Mouse (Mus musculus): Measurements from ENCODE around the gene Xntrpc. TPM values are rescaled to one million over a fixed set of nuclear protein-coding genes. Genes with fewer than 3 reads are reported as not detected.
A peak's percentile ranks its signal among the peaks of the same experiment; 100 is the strongest.
"Not testable (repeated sequence)": the region's sequence is repeated elsewhere in the genome, so short reads cannot be mapped to it uniquely, and the experiment has no call there.

Gene Xntrpc
- polyA plus RNA-seq, 1 experiment from 2014 or later: 0.99 TPM

DNA sequence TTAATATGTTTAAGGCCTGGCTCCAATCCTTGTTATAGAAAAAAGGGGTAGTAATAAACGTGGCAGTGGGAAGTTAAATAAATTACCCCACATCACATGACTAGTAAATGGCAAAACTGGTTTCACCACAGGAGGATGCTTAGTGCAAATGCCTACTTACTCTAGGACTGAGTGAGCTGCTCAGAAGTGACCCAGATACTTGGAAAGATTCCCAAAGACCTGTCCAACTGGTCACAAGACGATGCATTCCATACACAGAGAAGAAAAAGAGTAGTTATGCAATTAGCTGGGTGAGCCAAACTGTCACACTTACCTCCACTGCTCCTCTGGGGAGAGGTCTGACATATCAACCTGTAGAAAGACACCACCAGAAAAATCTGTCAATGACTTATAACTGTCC is 23.2 kb upstream of the Xntrpc start:
- Histone ChIP-seq H3K36me3 (peaks cover 37% of the 10 kb centered on the region), H3K27me3 (no peaks in the 10 kb centered on the region), H3K27ac (replicated peaks) (no peak overlapping the region), H3K4me1 (replicated peaks) (no peaks in the 10 kb centered on the region; the same call in 1 of the 2 replicates), H3K9ac (no peak overlapping the region), H3K4me3 (no peak overlapping the region), H3K4me2 (no peak overlapping the region), H3K9me3 (no peaks in the 10 kb centered on the region)
- no peak for ATAC-seq (ENCODE audit: low FRiP score, low read depth)
- WGBS: 73% methylated on average over 2 of the region's 2 CpGs

DNA sequence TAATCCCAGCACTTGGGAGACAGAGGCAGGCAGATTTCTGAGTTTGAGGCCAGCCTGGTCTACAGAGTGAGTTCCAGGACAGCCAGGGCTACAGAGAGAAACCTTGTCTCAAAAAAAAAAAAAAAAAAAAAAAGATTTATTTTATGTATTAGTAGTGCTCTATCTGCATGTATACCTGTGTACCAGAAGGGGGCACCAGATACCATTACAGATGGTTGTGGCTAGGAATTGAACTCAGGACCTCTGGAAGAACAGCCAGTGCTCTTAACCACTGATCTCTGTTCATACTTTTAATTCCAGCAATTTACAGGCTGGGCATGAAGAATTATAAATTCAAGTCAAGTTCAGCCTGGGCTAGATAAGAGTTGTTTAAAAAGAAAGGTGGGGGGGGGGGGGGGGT is 17.0 kb upstream of the Xntrpc start:
- not testable (repeated sequence) for ATAC-seq (ENCODE audit: low FRiP score, low read depth); H3K4me3 ChIP-seq; H3K9ac ChIP-seq; H3K9me3 ChIP-seq; H3K4me1 ChIP-seq (replicated peaks); H3K36me3 ChIP-seq; H3K4me2 ChIP-seq; H3K27me3 ChIP-seq; H3K27ac ChIP-seq (replicated peaks)

DNA sequence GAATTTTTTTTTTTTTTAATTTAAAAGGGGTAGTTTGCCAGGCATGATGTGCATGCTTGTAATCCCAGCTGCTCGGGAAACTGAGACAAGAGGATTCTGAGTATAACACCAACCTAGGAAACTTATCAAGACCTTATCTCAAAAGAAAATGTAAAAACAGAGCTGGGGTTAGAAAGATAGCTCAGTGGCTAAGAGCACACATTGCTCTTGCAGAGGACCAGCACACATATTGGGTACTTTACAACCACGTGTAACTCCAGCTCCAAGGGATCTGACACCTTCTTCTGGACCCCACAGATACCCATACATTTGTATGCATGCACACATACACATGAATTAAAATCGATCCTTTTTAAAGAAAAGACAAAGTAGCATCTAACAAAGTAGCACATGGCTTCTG is 4.2 kb upstream of the Xntrpc start:
- WGBS: 96% methylated on average over 3 of the region's 3 CpGs

DNA sequence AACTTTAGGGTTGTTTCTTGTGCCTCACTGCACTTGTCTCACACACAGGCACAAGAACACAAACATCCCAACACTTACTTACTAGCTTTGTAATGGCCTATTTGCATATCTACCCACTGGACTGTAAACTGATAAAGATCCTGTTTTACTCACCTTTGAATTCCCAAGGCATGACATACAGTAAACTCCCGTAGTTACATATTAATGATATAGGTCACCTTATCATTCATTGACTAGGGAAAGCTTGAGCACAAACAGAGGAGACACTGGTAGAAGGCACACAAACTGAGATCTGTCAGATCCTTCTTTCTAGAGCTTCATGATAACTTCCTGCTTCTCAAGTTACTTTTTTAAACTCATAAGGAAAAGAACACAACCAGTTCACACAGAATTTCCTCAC is 3.3 kb upstream of the Xntrpc start:
- Histone ChIP-seq H3K4me2 (no peak overlapping the region), H3K27ac (replicated peaks) (no peak overlapping the region), H3K9ac (no peak overlapping the region), H3K9me3 (no peaks in the 10 kb centered on the region), H3K4me3 (no peak overlapping the region), H3K27me3 (no peaks in the 10 kb centered on the region), H3K4me1 (replicated peaks) (peaks cover 40% of the 10 kb centered on the region), H3K36me3 (no peaks in the 10 kb centered on the region)
- ATAC-seq (ENCODE audit: low FRiP score, low read depth): no peak
- 87% methylated on average over 1 of the region's 1 CpGs for WGBS

More for the DNA sequence above, 4.2 kb upstream of the Xntrpc start:
- no peak overlapping the region for H3K9ac ChIP-seq
- no peaks in the 10 kb centered on the region for H3K9me3 ChIP-seq
- H3K27me3 ChIP-seq: no peaks in the 10 kb centered on the region
- no peak overlapping the region for H3K4me3 ChIP-seq
- H3K27ac ChIP-seq (replicated peaks): no peak overlapping the region
- H3K4me1 ChIP-seq (replicated peaks): peaks cover 36% of the 10 kb centered on the region
- H3K36me3 ChIP-seq: no peaks in the 10 kb centered on the region
- ATAC-seq (ENCODE audit: low FRiP score, low read depth): no peak
- no peak overlapping the region for H3K4me2 ChIP-seq

DNA sequence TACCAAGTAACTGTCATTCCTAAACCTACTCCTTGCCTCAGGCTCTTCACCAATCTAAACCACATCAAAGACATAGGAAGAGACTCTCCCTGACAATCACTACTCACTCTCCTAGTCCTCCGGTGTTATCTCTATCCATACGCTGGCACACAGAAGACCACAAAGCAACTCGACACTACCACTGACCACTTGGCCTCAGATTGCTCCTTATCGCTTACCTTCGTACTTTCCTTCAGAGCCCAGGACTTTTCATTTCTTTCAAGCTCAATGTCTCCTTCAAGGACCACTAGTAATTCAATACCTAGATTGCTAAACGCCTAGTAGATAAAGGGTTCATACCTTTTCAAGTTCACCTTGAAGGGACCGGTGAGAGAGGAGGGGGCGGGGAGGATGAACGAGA is 1.6 kb upstream of the Xntrpc start:
- Histone ChIP-seq H3K9ac (no peak overlapping the region), H3K4me2 (peak overlapping the region; percentile 65), H3K4me1 (replicated peaks) (peaks cover 40% of the 10 kb centered on the region), H3K36me3 (no peaks in the 10 kb centered on the region), H3K27me3 (no peaks in the 10 kb centered on the region), H3K4me3 (peak overlapping the region; percentile 72), H3K9me3 (no peaks in the 10 kb centered on the region), H3K27ac (replicated peaks) (no peak overlapping the region)
- WGBS: 95% methylated on average over 9 of the region's 9 CpGs
- ATAC-seq (ENCODE audit: low FRiP score, low read depth): no peak

DNA sequence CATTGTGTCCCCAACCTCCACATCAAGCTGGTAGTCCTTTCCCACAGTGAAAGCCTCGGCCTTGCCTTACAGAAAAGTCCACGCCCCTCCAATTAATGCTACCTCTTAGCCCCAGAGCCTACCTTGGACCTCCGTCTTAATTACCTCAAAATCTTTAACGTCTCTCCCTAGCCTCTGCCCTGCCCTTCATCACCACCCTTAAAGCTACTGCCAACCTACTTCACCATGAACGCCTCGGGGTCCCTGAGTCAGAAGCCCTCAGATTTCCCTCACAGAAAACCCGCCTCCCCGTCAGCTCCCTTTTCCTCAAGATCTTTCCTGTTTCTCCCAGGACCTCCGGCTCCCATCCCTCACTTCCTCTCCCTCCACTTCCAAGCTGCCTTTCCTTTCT is 863 bp upstream of the Xntrpc start:
- no peaks in the 10 kb centered on the region for H3K36me3 ChIP-seq
- 2% methylated on average over 9 of the region's 9 CpGs for WGBS
- ATAC-seq (ENCODE audit: low FRiP score, low read depth): peak; percentile 63

DNA sequence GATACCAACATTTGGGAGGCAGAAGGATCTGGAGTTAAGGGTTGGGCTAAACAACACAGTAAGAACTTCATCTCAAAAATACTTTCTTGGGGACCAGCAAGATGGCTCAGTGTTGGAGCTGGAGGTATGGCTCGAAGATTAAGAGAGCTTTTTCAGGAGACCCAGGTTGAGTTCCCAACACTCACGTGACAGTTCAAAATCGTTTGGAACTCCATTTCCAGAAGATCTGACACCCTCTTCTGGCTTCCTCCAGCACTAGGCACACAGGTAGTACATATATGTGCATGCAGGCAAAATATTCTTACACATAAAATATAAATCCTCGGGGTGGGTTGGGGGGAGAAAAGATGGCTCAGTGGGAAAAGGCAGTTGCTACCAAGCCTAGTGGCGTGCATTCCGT is 850 bp downstream of the Xntrpc start:
- H3K27me3 ChIP-seq: no peaks in the 10 kb centered on the region
- H3K4me2 ChIP-seq: peak overlapping the region; percentile 65
- H3K4me3 ChIP-seq: peak overlapping the region; percentile 72
- ATAC-seq (ENCODE audit: low FRiP score, low read depth): no peak
- H3K36me3 ChIP-seq: peaks cover 3% of the 10 kb centered on the region; the same call in 1 of the 2 replicates
- H3K4me1 ChIP-seq (replicated peaks): peaks cover 35% of the 10 kb centered on the region
- no peaks in the 10 kb centered on the region for H3K9me3 ChIP-seq
- H3K9ac ChIP-seq: 0 out of 2 replicates have a peak overlapping the region, but pooled peaks have one; percentile 75
- no peak overlapping the region for H3K27ac ChIP-seq (replicated peaks)
- 81% methylated on average over 6 of the region's 6 CpGs for WGBS

More for the DNA sequence above, 863 bp upstream of the Xntrpc start:
- peak overlapping the region; percentile 75 for H3K9ac ChIP-seq
- peak overlapping the region; percentile 72 for H3K4me3 ChIP-seq
- no peaks in the 10 kb centered on the region for H3K27me3 ChIP-seq
- peaks cover 40% of the 10 kb centered on the region for H3K4me1 ChIP-seq (replicated peaks)
- no peaks in the 10 kb centered on the region for H3K9me3 ChIP-seq
- H3K27ac ChIP-seq (replicated peaks): peak overlapping the region; percentile 88
- H3K4me2 ChIP-seq: peak overlapping the region; percentile 65

DNA sequence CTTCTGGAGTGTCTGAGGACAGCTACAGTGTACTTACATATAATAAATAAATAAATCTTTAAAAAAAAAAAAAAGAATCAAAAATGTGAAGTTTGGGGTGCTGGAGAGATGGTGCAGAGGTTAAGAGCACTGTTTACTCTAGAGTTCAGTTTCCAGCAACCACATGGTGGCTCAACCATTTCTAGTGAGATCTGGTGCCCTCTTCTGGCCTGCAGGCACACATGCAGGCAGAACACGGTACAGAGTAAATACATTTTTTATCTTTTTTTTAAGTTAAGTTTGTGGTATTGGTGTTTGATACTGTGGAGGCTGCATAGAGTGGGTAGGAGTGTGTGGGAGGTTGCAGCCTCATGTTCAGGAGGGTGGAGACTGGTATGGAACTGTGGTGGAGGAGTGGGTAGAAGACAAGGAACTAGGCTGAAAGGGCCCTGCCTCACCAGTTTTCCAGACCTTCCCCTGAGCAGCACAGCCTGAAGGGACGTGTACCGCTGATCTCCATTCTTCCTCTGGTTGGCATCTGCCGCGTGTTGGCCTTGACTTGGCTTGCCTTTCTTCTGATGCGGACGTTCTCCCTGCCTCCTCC is 11.3 kb downstream of the Xntrpc start:
- H3K4me2 ChIP-seq: no peak overlapping the region
- no peak overlapping the region for H3K4me3 ChIP-seq
- 84% methylated on average over 7 of the region's 7 CpGs for WGBS
- no peak overlapping the region for H3K27ac ChIP-seq (replicated peaks)
- peaks cover 67% of the 10 kb centered on the region for H3K36me3 ChIP-seq
- H3K27me3 ChIP-seq: no peaks in the 10 kb centered on the region
- no peaks in the 10 kb centered on the region for H3K4me1 ChIP-seq (replicated peaks)
- no peak overlapping the region for H3K9ac ChIP-seq
- no peak; the same call in 1 of the 2 replicates for ATAC-seq (ENCODE audit: low FRiP score, low read depth)
- no peaks in the 10 kb centered on the region for H3K9me3 ChIP-seq

DNA sequence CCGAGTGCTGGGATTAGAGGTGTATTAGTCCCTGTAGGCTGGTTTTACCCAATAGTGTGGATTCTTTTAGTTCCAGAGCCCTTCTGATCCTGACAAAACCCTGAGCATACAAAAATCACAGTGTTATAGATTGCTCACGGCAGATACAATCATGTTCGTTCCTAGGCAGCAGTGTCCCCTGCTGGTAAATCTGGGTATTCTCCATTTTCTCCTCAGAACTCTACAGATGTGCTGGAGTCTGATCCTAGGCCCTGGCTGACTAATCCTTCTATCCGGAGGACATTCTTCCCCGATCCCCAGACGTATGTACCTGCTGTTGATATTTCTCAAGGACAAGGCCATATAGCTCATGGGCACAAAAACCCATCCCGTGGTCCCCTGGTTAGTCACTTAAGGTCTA is 13.0 kb downstream of the Xntrpc start:
- no peak overlapping the region for H3K9ac ChIP-seq
- H3K36me3 ChIP-seq: peaks cover 64% of the 10 kb centered on the region
- no peak overlapping the region for H3K4me3 ChIP-seq
- no peaks in the 10 kb centered on the region for H3K27me3 ChIP-seq
- H3K4me2 ChIP-seq: no peak overlapping the region
- H3K4me1 ChIP-seq (replicated peaks): no peaks in the 10 kb centered on the region
- ATAC-seq (ENCODE audit: low FRiP score, low read depth): no peak; the same call in 1 of the 2 replicates
- no peak overlapping the region for H3K27ac ChIP-seq (replicated peaks)
- WGBS: 79% methylated on average over 7 of the region's 7 CpGs
- H3K9me3 ChIP-seq: no peaks in the 10 kb centered on the region

DNA sequence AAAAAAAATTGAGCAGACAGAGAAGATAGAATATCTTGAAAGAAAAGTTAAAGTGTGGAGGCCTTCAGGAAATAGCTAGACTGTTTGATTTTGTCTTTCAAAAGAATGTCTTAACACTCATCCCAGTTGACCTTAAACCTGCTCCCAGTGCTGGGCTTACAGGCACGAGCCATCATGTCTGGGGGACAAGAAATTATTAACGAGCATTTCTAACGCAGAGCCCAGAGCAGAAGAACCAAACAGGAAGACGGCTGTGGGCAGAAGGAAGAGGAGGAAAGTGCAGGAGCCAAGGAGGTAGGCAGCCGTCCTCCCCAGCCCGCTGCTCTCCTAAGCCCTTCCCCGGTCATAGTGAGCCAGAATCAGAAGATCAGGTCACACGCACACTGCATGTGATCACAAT is 14.8 kb downstream of the Xntrpc start:
- WGBS: 92% methylated on average over 8 of the region's 8 CpGs
- no peak for ATAC-seq (ENCODE audit: low FRiP score, low read depth)
- Histone ChIP-seq H3K4me2 (no peak overlapping the region), H3K4me3 (no peak overlapping the region), H3K9me3 (no peaks in the 10 kb centered on the region), H3K36me3 (peaks cover 52% of the 10 kb centered on the region), H3K27ac (replicated peaks) (no peak overlapping the region), H3K27me3 (no peaks in the 10 kb centered on the region), H3K9ac (no peak overlapping the region), H3K4me1 (replicated peaks) (no peaks in the 10 kb centered on the region)

DNA sequence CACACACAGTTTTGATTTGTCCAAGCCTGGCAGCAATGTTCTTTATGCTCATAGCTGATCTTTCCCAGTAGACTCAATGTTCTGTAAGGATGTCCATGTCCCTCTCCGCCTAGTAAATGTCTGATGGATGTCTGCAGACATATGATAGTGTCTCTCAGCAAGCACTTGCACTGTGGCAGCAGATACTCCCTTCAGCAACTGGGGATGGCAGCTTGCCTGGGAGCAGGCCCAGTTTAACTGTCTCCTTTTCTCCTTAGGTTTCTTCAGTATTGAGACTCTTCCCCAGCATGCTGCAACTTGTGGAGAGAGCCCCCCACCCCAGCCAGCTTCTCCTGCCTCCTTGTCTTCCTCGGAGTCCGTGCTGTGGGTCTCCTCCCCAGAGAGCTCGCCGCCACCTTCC is 16.3 kb downstream of the Xntrpc start:
- Histone ChIP-seq H3K9ac (no peak overlapping the region), H3K36me3 (peaks cover 44% of the 10 kb centered on the region), H3K4me1 (replicated peaks) (no peaks in the 10 kb centered on the region), H3K9me3 (no peaks in the 10 kb centered on the region), H3K4me3 (no peak overlapping the region), H3K4me2 (no peak overlapping the region), H3K27me3 (no peaks in the 10 kb centered on the region), H3K27ac (replicated peaks) (no peak overlapping the region)
- no peak for ATAC-seq (ENCODE audit: low FRiP score, low read depth)
- WGBS: 96% methylated on average over 5 of the region's 5 CpGs

DNA sequence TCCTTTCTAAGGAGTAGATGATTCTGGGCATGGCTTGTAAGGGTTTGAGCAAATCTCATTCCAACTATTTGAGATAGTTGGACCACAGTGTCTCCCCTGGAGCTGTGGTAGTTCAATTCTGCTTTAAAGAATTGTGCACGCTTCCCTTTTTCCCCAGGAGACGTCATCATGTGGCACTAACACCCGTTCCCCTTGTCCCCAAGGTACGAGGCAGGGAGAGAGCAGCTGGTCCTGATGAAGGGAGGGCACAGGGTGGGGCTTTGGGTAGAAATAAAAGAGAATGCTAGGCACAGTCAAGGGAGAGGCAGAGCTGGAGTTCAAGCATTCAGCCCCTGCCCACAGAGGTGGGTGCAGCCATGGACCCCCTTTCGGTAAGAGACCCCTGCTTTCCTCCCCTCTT is 17.3 kb downstream of the Xntrpc start, which contains the start of gene Trpc2:
TSS of gene Trpc2 (plus strand) at position 301 of the 400 bp plus-strand sequence.
- H3K27ac ChIP-seq (replicated peaks): no peak within 1 kb of the TSS
- H3K4me1 ChIP-seq (replicated peaks): no peaks in the 10 kb centered on the region
- 78% methylated on average over 5 of the region's 5 CpGs for whole genome bisulfite sequencing
- H3K9me3 ChIP-seq: no peaks in the 10 kb centered on the region
- no peak within 1 kb of the TSS for H3K4me2 ChIP-seq
- H3K4me3 ChIP-seq: no peak within 1 kb of the TSS
- no peak within 1 kb of the TSS for H3K9ac ChIP-seq
- no peak for ATAC-seq (ENCODE audit: low FRiP score, low read depth)
- H3K27me3 ChIP-seq: no peaks in the 10 kb centered on the region
- peaks cover 39% of the 10 kb centered on the region for H3K36me3 ChIP-seq
